Mouse (Mus musculus): ENCODE data around the gene Adprhl2.

Gene Adprhl2

GRCm38 (mm10) chr4:126306058-126306457 lies 15.4 kb downstream of the Adprhl2 start:
- DNase-seq (ENCODE audit: low spot score in 2 of 2), result no peak

GRCm38 (mm10) chr4:126305428-126305827 lies 16.1 kb downstream of the Adprhl2 start:
- no peak for DNase-seq (ENCODE audit: low spot score in 2 of 2)

DNA sequence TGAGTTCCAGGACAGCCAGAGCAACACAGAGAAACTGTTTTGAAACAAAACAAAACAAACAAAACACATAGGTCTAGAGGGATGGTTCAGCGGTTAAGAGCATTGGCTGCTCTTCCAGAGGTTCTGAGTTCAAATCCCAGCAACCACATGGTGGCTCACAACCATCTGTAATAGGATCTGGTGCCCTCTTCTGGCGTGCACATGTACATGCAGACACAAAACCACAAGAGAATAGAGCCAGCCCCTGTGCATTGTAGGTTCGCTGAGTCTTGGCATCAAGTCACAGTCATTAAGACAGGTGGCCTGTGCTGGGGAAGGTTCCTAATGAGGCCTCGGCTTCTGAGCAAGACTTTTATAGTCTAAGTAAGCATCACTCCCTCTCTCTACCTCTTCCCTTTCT lies 17.6 kb downstream of the Adprhl2 start:
- DNase-seq (ENCODE audit: low spot score in 2 of 2), result no peak

- DNase-seq (ENCODE audit: low spot score in 2 of 2), result no peak
These were observed 19.8 kb downstream of the Adprhl2 start for GRCm38 (mm10) chr4:126301584-126302309.

- DNase-seq (ENCODE audit: low spot score in 2 of 2), result no peak
These were observed 20.5 kb downstream of the Adprhl2 start for GRCm38 (mm10) chr4:126300916-126301583.

GRCm38 (mm10) chr4:126296617-126297101 lies 24.8 kb downstream of the Adprhl2 start:
- peak; percentile 53 to 60 for DNase-seq (ENCODE audit: low spot score in 2 of 2)

DNA sequence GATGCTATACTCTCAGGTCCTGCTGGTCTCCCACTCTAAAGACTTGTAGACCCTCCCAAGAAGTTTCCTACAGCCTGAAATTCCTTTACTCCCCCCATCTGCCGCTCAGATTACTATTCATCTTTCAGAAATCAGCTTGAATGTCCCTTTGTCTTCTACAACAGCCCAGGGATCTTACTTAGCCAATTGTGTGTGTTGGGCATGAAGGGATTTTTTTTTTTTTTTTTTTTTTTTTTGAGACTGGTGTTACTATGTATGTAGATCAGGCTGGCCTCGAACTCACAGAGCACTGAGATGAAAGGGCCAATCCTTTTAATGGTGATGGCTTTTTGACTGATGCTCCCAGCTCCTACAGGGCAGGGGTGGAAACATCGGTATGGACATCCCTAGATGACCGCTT lies 25.6 kb downstream of the Adprhl2 start:
- DNase-seq (ENCODE audit: low spot score in 2 of 2), result no peak

DNA sequence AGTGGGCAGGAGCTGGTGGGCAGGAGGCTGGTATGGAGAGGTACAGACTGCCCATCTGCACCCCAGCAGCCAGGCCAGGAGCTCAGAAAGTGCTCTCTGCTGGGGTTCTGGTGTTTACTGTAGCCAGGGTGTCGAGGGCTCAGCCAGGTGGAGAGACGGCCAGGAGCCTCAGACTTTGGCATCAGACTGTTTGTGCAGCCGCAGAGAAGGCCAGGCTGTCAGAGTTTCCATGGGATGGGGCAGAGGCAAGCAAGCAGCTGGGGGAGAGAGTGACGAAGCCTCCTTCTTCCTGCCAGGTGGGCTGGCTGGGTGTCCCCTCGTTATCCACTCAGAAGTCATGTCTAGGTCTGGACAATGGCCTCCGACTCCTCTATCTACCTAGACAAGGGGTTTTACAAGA lies 26.4 kb downstream of the Adprhl2 start:
- DNase-seq (ENCODE audit: low spot score in 2 of 2), result no peak

- no peak for DNase-seq (ENCODE audit: low spot score in 2 of 2)
These were observed 30.3 kb downstream of the Adprhl2 start for GRCm38 (mm10) chr4:126291196-126291595.

GRCm38 (mm10) chr4:126290314-126290713 lies 31.2 kb downstream of the Adprhl2 start:
- no peak for DNase-seq (ENCODE audit: low spot score in 2 of 2)

- no peak for DNase-seq (ENCODE audit: low spot score in 2 of 2)
These were observed 33.3 kb downstream of the Adprhl2 start for GRCm38 (mm10) chr4:126288085-126288666.

DNA sequence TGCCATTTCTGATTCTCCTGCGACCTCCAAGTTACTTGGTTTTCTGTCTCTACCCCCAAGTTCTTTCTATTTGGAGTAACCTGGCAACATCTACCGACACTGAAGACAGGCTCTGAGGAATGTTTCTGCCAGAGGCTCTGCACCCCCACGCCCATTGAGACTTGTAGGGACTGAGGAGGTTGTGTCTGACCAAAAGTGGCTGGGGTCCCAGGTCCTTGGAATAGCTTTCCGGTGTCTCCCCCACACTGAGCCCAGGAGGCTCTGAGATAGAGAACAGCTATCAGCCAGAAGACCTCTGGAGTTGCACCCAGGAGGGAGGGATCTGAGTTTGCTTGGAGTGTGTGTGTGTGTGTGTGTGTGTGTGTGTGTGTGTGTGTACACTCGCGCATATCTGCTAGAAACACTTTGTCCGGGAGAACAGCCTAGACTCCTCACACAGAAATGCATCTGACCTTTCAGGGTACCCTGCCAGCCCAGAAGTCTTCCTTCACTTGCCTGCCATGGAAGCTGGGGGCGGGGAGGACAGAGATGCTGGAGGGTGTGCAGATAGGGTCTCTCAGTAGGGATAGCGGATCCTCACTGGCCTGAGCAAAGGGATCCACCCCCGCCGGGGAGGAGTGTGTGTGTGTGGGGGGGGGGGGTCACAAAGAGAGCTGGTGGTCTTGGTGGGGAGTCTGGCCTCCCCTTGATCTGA lies 34.1 kb downstream of the Adprhl2 start:
- no peak for DNase-seq (ENCODE audit: low spot score in 2 of 2)

GRCm38 (mm10) chr4:126286492-126286891 lies 35.0 kb downstream of the Adprhl2 start, which contains the start of gene Col8a2:
TSS of gene Col8a2 (plus strand) at chr4:126286793.
- DNase-seq (ENCODE audit: low spot score in 2 of 2), result no peak

DNA sequence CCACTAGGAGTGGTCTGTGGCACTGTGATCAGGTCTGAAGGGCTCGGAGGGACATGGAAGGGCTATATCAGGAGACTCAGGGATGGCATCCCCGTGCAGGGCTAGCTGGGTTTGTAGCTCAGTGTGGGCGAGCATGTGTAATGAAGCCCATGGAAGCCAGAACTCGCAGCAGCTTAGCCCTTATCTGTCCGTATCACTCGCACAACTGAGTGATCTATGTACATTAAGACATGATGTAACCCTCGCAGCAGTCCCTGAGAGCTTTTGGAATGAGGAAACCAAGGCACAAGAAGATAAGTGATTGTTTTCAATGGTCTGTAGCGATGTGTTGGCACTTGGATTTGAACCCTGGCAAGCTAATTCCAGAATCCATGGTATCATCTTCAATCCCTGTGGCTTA lies 37.9 kb downstream of the Adprhl2 start:
- no peak for DNase-seq (ENCODE audit: low spot score in 2 of 2)

- no peak for DNase-seq (ENCODE audit: low spot score in 2 of 2)
These were observed 39.8 kb downstream of the Adprhl2 start for GRCm38 (mm10) chr4:126281706-126282105.

DNA sequence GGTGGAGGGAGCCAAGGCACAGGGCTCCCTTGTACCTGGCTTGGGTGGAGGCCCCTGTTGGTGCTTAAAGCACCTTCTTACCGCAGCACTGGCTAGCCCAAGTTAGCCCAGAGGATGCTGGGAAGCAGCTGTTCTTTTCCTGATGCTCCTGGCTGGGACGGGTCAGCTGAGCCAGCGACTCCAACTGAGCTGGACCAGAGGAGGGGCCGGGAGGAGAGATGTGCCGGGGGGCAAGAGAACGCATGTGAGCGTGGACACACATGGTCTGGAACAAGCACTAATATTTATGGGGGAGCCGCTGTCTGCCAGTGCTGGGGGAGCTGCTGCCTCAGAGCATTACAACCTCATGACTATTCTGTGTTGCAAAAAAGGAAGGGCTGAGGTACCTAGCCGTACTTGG lies 42.5 kb downstream of the Adprhl2 start:
- DNase-seq (ENCODE audit: low spot score in 2 of 2), result no peak

- DNase-seq (ENCODE audit: low spot score in 2 of 2), result no peak
These were observed 43.0 kb downstream of the Adprhl2 start for GRCm38 (mm10) chr4:126278565-126278915.

GRCm38 (mm10) chr4:126277906-126278564 lies 43.5 kb downstream of the Adprhl2 start:
- DNase-seq (ENCODE audit: low spot score in 2 of 2), result no peak

GRCm38 (mm10) chr4:126275681-126276131 lies 45.8 kb downstream of the Adprhl2 start:
- peak; percentile 53 to 57 for DNase-seq (ENCODE audit: low spot score in 2 of 2)

GRCm38 (mm10) chr4:126275081-126275480 lies 46.4 kb downstream of the Adprhl2 start:
- DNase-seq (ENCODE audit: low spot score in 2 of 2), result no peak

- DNase-seq (ENCODE audit: low spot score in 2 of 2), result no peak
These were observed 47.8 kb downstream of the Adprhl2 start for GRCm38 (mm10) chr4:126273753-126274152.

DNA sequence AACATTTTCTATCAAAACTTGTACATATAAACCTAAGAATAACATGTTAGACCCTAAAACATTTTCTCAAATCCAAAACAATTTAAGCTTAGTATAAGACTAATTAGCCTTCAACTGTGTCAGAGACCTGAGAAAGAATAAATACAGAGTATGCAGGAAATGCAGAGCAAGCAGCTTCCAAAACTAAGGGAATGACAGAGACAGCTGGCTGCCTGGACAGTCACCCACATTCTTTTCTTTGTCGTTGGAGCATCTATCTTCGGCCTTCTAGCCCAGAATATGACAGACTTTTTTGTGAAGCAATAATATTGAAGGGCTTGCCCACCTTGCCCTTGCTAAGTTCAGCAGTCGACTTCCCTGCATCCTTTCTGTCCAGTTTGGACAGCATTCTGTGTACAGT lies 52.2 kb downstream of the Adprhl2 start:
- no peak for DNase-seq (ENCODE audit: low spot score in 2 of 2)
